Mouse (Mus musculus) lung, postnatal 25 days (tissue): Measurements from ENCODE around the gene Dcps.

ENCODE experiments used
- DNase-seq: peaks from one replicate; pipeline ENCODE4 v3.0.0; 2022; ENCODE audit warnings: low spot score

The Dcps gene

GRCm38 (mm10) chr9:35175251-35176123, at the start of gene Dcps:
TSS of gene Dcps (minus strand) at chr9:35176061.
- peak; percentile 96 for DNase-seq

- no peak for DNase-seq
Observed at GRCm38 (mm10) chr9:35223466-35223865, 47.6 kb upstream of the Dcps start.

DNA sequence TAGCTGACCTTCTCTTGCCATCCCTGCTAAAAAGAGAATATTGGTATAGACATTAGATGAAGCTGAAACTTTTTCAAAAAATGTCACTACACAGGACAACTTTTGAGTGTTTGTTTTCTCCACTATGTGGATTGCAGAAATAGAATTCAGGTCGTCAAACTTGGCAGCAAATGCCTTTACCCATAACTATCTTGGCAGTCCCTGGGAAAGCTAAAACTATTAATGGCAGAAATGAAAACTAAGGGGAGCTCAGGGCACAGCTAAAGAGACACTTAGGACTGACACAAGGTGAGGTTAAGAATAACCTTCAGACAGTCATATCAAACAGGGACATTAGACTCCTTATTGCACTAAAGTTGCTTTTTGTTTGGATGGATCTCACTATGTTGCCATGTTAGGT, 42.1 kb upstream of the Dcps start:
- no peak for DNase-seq

DNA sequence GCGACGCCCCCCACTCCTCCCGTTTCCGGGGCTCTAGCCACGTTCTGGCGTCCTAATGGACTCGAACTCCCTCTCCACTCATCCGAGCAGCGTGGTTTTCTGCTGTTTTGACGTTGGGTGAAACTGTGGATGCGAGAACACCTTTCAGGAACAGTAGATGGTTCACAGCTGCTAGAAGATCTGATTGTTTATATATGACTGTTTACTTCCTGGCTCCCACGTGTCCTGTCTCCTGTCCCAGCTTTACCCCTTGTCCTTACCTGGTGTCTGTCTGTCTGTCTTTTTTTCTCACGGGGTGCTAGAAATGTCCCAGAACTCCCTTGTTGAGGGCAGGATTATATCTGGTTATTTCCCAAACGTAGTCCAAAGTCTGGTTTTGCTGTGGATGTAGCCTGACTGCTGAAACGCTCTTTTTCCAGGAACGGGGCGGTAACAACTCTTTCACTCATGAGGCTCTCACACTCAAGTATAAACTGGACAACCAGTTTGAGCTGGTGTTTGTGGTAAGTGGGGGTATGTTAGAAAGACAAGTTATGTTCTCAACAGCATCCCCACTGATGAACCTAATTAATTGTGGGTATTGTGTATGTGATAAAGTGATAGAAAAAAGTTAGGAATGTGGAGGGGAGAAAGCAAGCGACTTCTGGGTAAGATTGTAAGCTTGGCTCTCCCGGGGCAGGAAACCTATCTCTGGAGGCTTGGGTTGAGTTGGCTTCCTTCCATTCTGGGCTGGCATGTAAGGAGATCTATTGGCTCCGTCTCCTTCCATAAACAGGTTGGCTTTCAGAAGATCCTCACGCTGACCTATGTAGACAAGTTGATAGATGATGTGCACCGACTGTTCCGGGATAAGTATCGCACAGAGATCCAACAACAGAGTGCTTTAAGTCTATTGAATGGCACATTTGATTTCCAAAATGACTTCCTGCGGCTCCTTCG, 36.0 kb upstream of the Dcps start:
- no peak for DNase-seq

- DNase-seq, result peak; percentile 99
Observed at GRCm38 (mm10) chr9:35210542-35211474, 34.9 kb upstream of the Dcps start, which contains the start of gene Foxred1. TSS of gene Foxred1 (minus strand) at chr9:35211055.

DNA sequence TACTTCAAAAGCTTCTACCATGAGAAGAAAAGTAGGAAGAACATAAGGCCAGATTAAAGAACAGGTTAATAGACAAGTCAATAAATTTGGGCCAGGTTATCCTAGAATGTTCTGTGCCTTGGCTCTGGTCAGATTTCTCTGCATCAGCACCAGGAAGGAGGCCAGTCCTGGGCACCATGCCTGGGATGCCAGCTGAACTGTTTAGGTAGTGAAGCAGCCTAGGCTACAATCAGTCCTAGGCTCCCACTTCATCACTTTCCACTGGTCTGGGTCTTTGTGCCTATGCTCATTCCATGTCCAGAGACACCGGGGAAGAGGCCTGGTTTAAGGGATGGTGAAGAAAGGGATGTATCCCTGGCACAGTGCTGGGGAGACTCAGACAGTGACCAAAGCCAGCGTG, 28.6 kb upstream of the Dcps start:
- DNase-seq, result no peak

- DNase-seq, result peak; percentile 30
Observed at GRCm38 (mm10) chr9:35203536-35203935, 27.7 kb upstream of the Dcps start.

DNA sequence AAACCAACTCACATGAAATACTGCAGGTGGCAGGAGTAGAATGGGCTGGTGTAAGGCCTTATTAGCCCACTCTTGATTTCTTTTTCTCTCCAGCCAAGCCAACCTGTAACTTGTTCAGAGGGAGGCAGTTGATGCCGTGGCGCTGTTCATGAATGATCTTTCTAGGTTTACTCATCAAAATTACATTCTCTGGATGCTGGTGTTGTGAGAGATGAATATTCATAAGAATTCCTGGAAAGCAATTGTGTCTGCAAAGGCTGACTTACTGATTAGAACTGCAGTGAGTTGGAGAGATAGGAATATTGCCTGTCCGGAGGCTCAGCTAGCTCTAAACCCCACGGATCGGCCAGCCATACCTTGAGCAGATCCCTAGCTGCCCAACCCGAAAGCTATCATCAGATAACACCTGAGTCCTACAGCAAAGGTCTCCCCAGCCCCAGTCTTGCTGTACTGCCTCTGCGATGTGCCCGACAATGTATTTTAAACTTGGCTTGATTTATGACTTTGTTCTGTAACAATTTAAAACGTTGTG, 24.7 kb upstream of the Dcps start:
- no peak for DNase-seq

GRCm38 (mm10) chr9:35199772-35200471, 24.1 kb upstream of the Dcps start, which contains the start of the genes Srpr and Tirap:
TSS of gene Srpr (plus strand) at chr9:35200175.
TSS of gene Tirap (minus strand) at chr9:35200291.
- DNase-seq, result peak; percentile 93

DNA sequence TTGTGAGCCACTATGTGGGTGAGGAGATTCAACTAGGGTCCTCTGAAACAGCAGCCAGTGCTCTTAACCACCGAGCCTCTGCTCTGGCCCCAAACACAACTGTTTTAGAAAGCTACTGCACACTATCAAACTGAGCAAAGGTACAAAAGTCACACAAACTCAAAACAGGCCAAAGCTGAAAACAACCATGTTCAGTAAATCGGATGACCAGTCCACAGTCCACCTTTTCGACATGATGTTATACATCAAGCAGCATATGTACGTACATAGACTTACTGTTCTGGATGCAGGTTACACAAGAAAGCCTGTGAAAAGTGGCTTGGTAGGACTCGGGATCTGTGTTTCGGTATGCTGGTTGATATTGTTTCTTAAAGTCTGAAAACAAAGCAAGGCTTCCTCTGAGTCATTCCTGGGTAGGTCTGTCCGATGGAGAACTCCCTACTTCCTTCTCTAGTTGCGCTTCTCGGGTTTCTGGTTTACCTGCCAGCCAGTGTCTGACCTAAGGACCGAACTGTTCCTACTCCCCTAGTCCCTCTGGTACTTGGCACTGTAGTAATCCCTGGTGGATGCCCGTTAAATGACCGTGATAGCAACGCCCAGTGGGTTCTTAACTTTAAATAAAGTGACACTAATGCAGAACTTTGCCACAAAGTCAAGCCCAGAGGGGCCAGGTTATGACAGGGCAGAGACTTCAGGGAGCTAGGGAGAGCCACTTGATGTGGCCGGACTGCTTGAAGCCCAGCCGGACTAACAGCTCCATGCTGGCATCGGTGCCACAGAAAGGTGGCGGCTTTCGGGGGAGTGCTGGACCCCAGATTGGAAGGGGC, 23.3 kb upstream of the Dcps start:
- DNase-seq, result no peak

DNA sequence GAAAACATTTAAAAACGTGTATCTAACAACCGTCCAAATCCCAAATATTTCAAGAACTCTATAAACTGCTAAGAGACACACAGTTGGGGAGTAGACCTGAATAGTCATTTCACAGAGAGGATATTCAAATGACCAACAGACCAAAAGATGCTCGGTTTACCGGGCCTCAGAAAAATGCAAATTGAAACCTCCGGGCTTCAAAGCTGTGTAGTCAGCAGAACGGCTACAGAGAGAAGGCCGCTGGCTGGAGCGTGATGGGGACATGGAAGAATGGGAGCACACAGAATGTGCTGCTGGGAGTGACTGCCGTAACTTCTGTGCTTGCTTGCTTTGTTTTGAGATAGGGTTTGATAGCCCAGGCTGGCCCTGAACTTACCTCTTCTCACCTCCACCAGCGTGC, 22.5 kb upstream of the Dcps start:
- no peak for DNase-seq

DNA sequence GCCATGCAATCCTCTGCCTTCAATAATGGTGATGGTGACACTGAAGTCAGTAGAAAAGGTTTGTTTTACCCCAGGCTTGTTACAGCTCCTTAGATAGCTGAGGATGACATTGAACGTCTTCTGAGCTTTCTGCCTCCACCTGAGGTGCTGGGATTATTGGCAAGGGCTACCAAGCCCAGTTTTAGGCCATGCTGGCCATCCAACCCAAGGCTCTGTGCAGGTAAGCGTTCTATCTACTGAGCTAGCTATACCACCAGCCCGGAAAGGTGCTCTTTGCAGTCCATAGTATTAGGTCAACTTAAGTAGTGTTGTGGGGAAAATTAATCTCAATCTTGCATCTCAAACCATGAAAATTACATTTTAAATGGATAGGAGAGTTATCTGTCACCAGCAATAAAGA, 21.8 kb upstream of the Dcps start:
- DNase-seq, result no peak

DNA sequence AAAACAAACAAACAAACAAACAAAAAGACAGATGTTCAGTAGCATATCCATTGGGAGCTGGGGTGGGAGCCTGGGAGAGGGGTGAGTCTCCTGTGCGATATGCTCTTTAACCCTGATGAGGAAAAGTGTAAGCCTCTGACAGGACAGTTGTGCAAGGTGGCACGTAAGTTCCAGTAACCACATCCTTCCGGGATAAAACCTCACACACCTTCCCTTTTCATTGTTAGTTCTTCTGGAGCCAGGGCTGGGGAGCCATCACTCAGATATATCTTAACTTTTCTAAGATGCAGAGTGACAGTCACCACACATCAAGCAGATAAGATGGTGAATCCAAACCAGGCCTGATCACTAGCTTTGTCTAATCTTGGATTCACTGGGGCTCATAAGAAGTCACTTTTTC, 18.2 kb upstream of the Dcps start:
- no peak for DNase-seq

DNA sequence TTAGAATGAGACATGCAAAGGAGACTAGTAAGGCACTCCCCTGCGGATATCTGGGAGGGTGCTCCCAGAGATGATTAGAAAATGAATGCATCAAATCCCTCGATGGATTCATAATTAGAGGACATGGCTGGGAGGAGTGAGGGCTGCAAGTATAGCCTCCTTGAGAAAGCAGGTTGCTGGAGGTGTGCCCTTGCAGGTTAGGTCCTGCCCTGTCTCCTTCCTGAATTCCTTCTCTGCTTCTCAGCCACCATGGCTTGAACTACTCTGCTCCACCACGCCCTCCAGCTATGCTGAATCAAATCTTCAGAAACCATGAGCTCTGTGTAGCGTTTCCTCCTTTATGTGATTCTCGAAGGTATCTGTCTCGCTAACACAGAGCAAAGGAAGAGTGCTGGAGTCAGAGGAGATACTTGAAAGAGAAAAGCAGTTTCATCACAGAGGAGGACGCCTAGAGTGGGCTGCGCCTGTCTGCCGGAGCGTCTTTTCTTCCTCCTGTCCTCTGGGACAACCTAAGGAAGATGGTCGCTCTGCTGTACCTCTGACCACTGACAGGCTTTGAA, 17.2 kb upstream of the Dcps start:
- DNase-seq, result no peak

GRCm38 (mm10) chr9:35188700-35189099, 12.8 kb upstream of the Dcps start:
- peak; percentile 43 for DNase-seq

- DNase-seq, result no peak
Observed at GRCm38 (mm10) chr9:35187351-35187903, 11.6 kb upstream of the Dcps start.

- DNase-seq, result no peak
Observed at GRCm38 (mm10) chr9:35186430-35186829, 10.6 kb upstream of the Dcps start.

- DNase-seq, result no peak
Observed at GRCm38 (mm10) chr9:35183359-35183758, 7.5 kb upstream of the Dcps start.

DNA sequence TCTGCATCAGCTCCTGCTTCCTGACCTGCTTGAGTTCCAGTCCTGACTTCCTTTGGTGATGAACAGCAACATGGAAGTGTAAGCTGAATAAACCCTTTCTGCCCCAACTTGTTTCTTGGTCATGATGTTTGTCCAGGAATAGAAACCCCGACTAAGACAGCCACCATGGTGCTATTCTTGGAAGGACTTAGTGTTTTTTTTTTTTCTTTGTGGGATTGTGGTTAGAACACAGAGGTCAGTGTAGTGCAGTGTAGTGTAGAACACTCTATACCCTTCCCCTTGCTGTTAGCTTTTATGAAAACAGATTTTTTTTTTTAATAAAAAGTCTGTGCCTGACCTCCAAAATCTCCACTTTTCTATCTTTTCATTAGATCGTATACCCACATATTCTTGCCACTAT, 7.0 kb upstream of the Dcps start:
- DNase-seq, result no peak
